Mouse (Mus musculus): ENCODE measurements around the gene Minpp1.

DNA sequence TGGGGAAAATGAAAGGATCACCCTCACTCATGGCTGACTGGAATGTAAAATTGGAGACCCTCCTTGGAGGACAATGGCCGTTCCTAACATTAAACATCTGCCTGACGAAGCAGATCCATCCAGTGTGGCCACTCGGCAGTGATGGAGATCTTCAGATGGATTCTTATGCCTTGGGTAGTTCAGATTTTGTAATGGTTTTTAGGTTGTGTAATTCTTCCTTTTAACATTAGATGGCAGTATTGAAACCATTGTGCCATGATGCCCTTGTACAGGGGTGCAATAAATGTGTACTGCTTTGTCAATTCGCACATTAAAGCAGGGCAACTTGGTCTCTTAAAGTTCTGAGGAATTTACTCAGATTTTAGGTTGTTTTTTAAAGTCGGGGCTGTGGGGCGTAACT is 15.8 kb downstream of the Minpp1 start:
- no peak for TF ChIP-seq CTCF (conservative IDR thresholded peaks at IDR 0.05; ENCODE audit: insufficient read depth, insufficient read length, low read depth, low read length)
- no peak for TF ChIP-seq POLR2A (IDR thresholded peaks at IDR 0.05; ENCODE audit: low read depth, low read length)
